Mouse (Mus musculus) Patski (cell line): ENCODE measurements at regions not wholly inside any gene's neighbourhood (a gene's known extent, or its start where the extent isn't known, plus 50 kb on each side); places are given as distances from the start of the nearest gene placed in this dataset.

Experiments
- ATAC-seq: fragments of 100-300 bp; one replicate; pipeline ENCODE4 v1.8.0; 2021
- CTCF ChIA-PET: fragments of 350-600 bp; sonication (Branson Sonifier 250); formaldehyde crosslinking; loops from one replicate; lab custom pipeline; 2022; ENCODE audit warnings: inconsistent platforms; lab: Charles Lee
- POLR2A ChIA-PET: fragments of 350-600 bp; sonication (Branson Sonifier 250); formaldehyde crosslinking; loops from one replicate; lab custom pipeline; 2022; ENCODE audit warnings: antibody characterized with exemption, inconsistent platforms; lab: Charles Lee
- DNase-seq: peaks from one replicate; pipeline ENCODE4 v3.0.0-alpha.2; 2011; ENCODE audit warnings: low read depth, low spot score
- H3K27me3 ChIP-seq: fragments of 371-371 bp; one replicate; pipeline ENCODE4 v1.5.1; 2021
- CTCF ChIP-seq: fragments of 100-300 bp; IDR thresholded peaks from one replicate; pipeline ENCODE4 v1.5.1; 2021
- in situ Hi-C: fragments of 300-500 bp; cut with MboI; formaldehyde crosslinking; loops from 3 replicates; pipeline ENCODE4 v1.11.1; 2018; ENCODE audit warnings: low pct_unique_long_range_greater_than_20kb, mixed read lengths

- no peak for DNase-seq
- ATAC-seq, result no peak
- in situ Hi-C loops, result no loop called here
- POLR2A ChIA-PET, result no interaction called here
- CTCF ChIA-PET, result interaction anchor here (1.3 kb wide), 1 partner anchor 100 kb away, joined by 3 read pairs; no protein-coding TSS in a partner anchor
- no peaks in the 10 kb centered on the region for H3K27me3 ChIP-seq
- no peak for TF ChIP-seq CTCF
Measured at GRCm38 (mm10) chr19:36261819-36262218, 86.3 kb upstream of the Pcgf5 start.

- no peak for DNase-seq
- no peak for TF ChIP-seq CTCF
- CTCF ChIA-PET, result no interaction called here
- ATAC-seq, result no peak
- H3K27me3 ChIP-seq, result no peaks in the 10 kb centered on the region
- POLR2A ChIA-PET, result no interaction called here
- in situ Hi-C loops, result no loop called here
Measured at GRCm38 (mm10) chr19:36263923-36264322, 84.2 kb upstream of the Pcgf5 start.

GRCm38 (mm10) chr19:36264397-36264796 is 83.7 kb upstream of the Pcgf5 start:
- DNase-seq, result no peak
- in situ Hi-C loops, result no loop called here

GRCm38 (mm10) chr19:36265276-36265675 is 82.8 kb upstream of the Pcgf5 start:
- CTCF ChIA-PET, result no interaction called here
- POLR2A ChIA-PET, result no interaction called here
- H3K27me3 ChIP-seq, result no peaks in the 10 kb centered on the region
- in situ Hi-C loops, result no loop called here
- ATAC-seq (no peak), DNase-seq (no peak)
- no peak for TF ChIP-seq CTCF

More at GRCm38 (mm10) chr19:36264397-36264796, 83.7 kb upstream of the Pcgf5 start:
- ChIA-PET CTCF (no interaction called here), POLR2A (no interaction called here)
- no peak for ATAC-seq
- no peaks in the 10 kb centered on the region for H3K27me3 ChIP-seq
- TF ChIP-seq CTCF, result no peak

- ATAC-seq, result no peak
- DNase-seq, result no peak
- ChIA-PET CTCF (no interaction called here), POLR2A (no interaction called here)
- no peak for TF ChIP-seq CTCF
- no peaks in the 10 kb centered on the region for H3K27me3 ChIP-seq
- in situ Hi-C loops, result no loop called here
Measured at GRCm38 (mm10) chr19:36266346-36266745, 81.8 kb upstream of the Pcgf5 start.

DNA sequence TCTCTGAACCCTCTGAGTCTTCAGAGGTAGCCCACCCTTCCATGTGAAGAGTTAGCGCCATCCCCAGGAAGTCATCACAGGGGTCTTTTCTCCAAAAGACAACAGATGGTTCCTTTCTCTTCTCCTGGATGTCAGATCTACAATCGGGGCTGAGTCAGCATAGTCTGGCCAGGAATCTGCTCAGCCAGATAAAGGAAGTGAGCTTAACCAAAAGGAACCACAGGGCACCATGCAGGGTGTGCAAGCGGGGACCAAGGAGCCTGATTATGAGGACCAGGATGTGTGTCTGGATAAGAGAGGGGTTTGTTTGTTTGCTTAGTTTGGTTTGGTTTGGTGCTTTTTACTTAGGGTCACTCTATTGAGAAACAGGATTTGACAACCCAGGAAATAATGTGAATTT is 74.6 kb upstream of the Pcgf5 start:
- ChIA-PET POLR2A (no interaction called here), CTCF (no interaction called here)
- in situ Hi-C loops, result no loop called here
- H3K27me3 ChIP-seq, result peaks cover 8% of the 10 kb centered on the region
- DNase-seq, result no peak
- no peak for TF ChIP-seq CTCF
- ATAC-seq, result no peak

DNA sequence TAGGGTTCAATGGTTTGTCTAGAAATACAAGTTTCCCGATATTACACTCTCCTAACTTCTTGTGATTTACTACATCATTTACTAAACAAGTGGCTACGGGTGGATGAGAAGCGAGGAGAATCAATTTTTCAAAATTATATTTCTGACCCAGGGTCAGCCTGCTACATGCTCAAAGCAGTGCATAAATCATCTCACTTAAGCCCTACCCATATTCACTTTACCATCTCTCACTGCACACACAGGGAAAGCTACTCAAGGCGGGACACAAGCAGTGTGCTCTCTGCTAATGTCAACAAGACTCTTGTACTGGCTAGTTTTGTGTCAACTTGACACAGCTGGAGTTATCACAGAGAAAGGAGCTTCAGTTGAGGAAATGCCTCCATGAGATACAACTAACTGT is 62.6 kb upstream of the Pcgf5 start:
- peaks cover 19% of the 10 kb centered on the region for H3K27me3 ChIP-seq
- in situ Hi-C loops, result no loop called here
- TF ChIP-seq CTCF, result no peak
- ChIA-PET POLR2A (no interaction called here), CTCF (no interaction called here)
- ATAC-seq (no peak), DNase-seq (no peak)

GRCm38 (mm10) chr19:36290778-36291177 is 57.3 kb upstream of the Pcgf5 start:
- in situ Hi-C loops, result no loop called here
- TF ChIP-seq CTCF, result no peak
- ChIA-PET CTCF (no interaction called here), POLR2A (no interaction called here)
- DNase-seq (no peak), ATAC-seq (no peak)
- peaks cover 16% of the 10 kb centered on the region for H3K27me3 ChIP-seq

DNA sequence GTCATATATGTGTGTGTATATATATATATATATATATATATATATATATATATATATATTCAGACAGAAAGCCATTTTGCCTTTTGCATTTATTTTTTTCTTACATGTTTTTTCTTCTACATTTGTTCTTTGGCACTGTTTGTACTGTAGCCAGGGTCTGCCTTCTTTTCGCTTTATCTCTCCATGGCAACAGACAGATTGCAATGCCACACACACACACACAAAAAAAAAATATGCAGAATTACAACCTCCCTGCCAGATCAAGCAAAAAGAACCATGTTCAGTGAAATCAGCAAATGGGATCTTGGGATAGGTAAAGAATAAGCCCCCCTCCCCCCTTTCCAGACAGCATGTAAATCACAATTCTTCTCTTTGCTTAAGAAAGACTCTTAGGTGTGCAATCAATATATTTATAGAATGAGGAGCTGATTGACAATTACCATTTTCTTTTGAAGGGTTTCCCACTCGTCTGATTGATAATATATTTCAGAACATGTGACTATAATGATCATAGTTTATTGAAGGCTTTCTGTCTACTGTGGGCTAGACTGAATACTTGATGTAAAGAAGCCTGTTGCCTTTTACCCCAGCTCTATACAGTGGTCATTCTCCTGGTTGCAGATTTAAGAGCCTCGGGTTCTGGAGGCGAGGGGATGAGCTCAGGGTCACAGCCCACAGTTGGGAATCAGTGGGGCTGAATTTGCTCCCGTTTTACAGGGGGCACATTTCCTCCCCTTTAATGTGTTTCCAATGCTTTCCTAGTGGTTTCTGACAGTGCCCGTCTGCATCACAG is 54.7 kb upstream of the Pcgf5 start:
- H3K27me3 ChIP-seq, result peaks cover 16% of the 10 kb centered on the region
- TF ChIP-seq CTCF, result no peak
- no peak for ATAC-seq
- POLR2A ChIA-PET, result no interaction called here
- DNase-seq, result no peak
- CTCF ChIA-PET, result interaction anchor here (0.7 kb wide), 1 partner anchor 19 kb away, joined by 3 read pairs; no protein-coding TSS in a partner anchor
- in situ Hi-C loops, result no loop called here
